Mouse (Mus musculus) liver, adult 2 months (tissue): ENCODE measurements around the gene Sh3tc1.

ENCODE experiments used
- CTCF ChIP-seq: fragments of 200-500 bp; IDR thresholded peaks from 2 replicates; pipeline ENCODE4 v1.5.1; 2011; ENCODE audit warnings: low read depth, low read length, control low read depth
- POLR2A ChIP-seq: fragments of 200-500 bp; IDR thresholded peaks from 2 replicates; pipeline ENCODE4 v1.6.1; 2011; ENCODE audit warnings: low read length, control low read depth; ENCODE audit not compliant: insufficient read depth; ENCODE audit errors: extremely low read depth

- TF ChIP-seq CTCF (no peak), POLR2A (no peak)
Measured at GRCm38 (mm10) chr5:35749416-35749815, 9.6 kb upstream of the Sh3tc1 start.
